Mouse (Mus musculus): ENCODE results near the gene Arpc5. TPM values are rescaled to one million over a fixed set of nuclear protein-coding genes. Genes with fewer than 3 reads are reported as not detected.

Gene Arpc5
- 100 to 1,000 TPM; 613 to 724 TPM for polyA plus RNA-seq (2017; shearing (Covaris generic))

DNA sequence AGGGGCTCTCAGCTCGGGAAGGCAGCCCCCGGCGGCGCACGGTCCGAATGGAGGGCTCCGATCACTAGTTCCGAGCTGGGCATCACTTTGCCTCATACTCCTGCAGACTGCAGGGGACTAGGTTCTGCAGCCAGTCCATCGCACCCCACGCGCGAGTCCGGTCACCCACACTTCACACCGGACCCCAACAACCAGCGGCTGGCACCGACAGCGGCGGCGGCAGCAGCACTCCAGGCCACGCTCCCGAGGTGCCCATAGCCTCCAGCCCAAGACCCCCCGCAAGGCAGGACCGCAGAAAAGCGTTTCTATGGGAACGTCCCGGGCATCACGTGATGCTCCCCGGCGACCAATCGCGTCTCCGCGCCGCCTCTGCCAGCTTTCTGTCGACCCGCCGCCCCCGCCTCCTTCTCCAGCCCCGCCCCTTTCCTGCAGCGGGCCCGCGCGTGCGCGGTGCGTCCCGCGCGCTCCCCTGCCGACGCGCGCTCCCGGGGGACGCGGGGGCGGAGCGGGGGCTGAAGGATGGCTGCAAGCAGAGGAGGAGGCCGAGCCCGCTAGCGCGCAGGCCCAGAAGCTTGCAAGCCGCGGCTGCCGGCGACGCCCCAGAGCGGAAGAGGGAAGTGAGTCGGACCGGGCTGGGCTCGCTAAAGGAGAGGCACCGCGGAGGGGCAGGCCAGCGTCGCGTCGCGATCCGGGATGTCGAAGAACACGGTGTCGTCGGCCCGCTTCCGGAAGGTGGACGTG, at the start of gene Arpc5, which contains the start of gene Rgl1:
Gene Arpc5, plus strand, starts transcription at position 511 of the 741 bp plus-strand sequence.
Gene Rgl1, minus strand, starts transcription at position 320 of the 741 bp plus-strand sequence.

DNA sequence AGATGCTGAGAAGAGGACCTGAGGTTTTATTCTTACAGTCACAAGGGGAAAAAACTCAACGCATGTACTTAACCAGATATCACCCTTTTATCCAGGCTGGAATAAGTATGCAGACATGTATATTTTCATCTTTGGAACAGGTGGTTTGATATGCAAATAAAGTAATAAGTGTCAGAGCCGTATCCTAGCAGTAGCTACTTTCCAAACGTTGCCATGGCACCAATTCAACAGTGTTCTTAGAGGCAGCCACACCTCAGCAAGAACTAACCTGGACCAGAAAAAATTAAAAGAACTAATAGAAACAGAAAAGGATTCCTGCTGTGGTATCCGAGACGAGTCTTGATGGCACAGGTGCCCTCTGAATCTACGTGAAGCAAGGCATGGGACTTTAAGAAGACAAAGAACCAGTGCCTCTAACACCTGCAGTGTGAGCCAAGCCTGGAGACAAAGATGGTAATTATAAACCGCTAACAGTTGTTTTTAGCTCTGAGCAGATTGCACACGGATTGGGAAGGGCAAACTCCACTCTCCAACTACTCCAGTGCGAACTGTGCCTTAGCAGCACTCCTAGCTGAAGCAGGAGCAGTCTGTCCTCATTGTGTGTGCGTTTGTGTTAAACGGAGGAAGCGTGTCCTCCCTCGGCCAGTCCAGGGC, 15.9 kb upstream of the Arpc5 start, which contains the start of gene Apobec4:
Gene Apobec4, plus strand, starts transcription at position 240 of the 654 bp plus-strand sequence.

DNA sequence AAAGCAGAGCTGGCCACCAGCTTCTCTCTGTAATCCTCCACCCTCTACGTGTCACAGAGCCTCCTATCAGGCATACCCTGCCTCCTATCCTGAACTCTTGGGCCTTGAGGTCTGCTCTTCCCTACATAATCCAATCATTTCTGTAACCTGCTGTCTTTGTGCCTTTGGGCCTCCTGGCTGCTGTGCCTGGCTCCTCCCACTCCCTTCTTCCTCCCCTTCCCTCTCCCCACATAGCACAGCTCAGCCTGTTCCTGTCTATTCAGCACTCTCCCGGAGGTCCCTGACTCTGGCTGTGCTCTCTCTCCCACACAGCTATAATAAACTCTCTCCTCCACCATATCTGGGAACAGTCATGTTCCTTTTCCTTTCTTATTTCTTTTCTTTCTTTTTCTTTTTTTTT, 33.6 kb downstream of the Arpc5 start, which contains the start of gene Ncf2:
Gene Ncf2, plus strand, starts transcription at position 298 of the 400 bp plus-strand sequence.

Other genes starting within 250 kb of the Arpc5 start
- gene Apobec4, start 16.0 kb upstream of the Arpc5 start, polyA plus RNA-seq (2017; shearing (Covaris generic)): under 1 TPM; 0.17 to 0.18 TPM
- 1 to 10 TPM; 1.1 to 2.2 TPM for gene Rgl1, start 191 bp upstream of the Arpc5 start, polyA plus RNA-seq (2017; shearing (Covaris generic))
- 1 to 10 TPM; 4.9 to 7.1 TPM for gene Ncf2, start 33.7 kb downstream of the Arpc5 start, polyA plus RNA-seq (2017; shearing (Covaris generic))
- 10 to 100 TPM; 39.0 to 39.9 TPM for gene Smg7, start 136.1 kb downstream of the Arpc5 start, polyA plus RNA-seq (2017; shearing (Covaris generic))
- 1 to 10 TPM in 1 of 2 experiments, under 1 TPM in 1; 0.63 to 2.5 TPM for gene Nmnat2, start 188.5 kb downstream of the Arpc5 start, polyA plus RNA-seq (2017; shearing (Covaris generic))

All from inflammation-experienced regulatory T-cells (primary cell).